Mouse (Mus musculus): Measurements from ENCODE around the gene Zbtb18. TPM values are rescaled to one million over a fixed set of nuclear protein-coding genes. Genes with fewer than 3 reads are reported as not detected.

The Zbtb18 gene
- polyA plus RNA-seq, 1 experiment from 2014 or later: 2.5 TPM

DNA sequence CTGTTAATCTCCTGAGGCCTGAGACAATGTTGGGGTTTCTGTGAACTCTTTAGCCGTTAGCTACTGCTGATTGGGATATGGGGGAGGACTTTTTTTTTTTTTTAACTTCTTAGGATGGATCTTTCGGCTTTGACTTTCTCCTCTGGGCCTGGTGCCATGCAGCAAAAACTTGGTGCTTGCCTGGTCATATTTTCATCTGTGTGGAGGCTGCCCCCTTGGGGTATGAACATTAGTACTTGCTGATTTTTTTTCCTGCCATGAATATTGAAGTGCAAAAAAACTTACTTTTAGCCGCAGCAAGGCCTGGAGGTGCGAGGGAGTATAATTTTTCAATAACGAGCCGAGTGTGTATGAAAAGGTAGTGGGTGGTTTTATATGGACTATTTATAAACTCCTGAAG lies 22.0 kb upstream of the Zbtb18 start:
- H3K4me3 ChIP-seq (ENCODE audit: control insufficient read depth in 1 of 2, insufficient read depth in 1 of 2, low read depth in 1 of 2, low read length in 2 of 2): no peak overlapping the region
- WGBS: 70% methylated on average over 6 of the region's 6 CpGs
- H3K4me2 ChIP-seq (ENCODE audit: low read length): no peak overlapping the region
- no peak overlapping the region for H3K27ac ChIP-seq (replicated peaks in 1 of 2; ENCODE audit: control insufficient read depth in 1 of 2, insufficient read depth in 1 of 2, low read depth in 2 of 2, low read length in 2 of 2)
- H3K36me3 ChIP-seq (ENCODE audit: control insufficient read depth, insufficient read depth, low read length): no peaks in the 10 kb centered on the region
- H3K9ac ChIP-seq (ENCODE audit: low read length): no peak overlapping the region
- no peaks in the 10 kb centered on the region for H3K4me1 ChIP-seq (ENCODE audit: control insufficient read depth in 2 of 2, insufficient read depth in 2 of 2, low read length in 2 of 2)
- no peaks in the 10 kb centered on the region for H3K9me3 ChIP-seq (ENCODE audit: control insufficient read depth, low read length)
- H3K27me3 ChIP-seq (ENCODE audit: control insufficient read depth, insufficient read depth, low read length): no peaks in the 10 kb centered on the region
- ATAC-seq (ENCODE audit: insufficient number of reproducible peaks, insufficient read depth, low FRiP score, low read depth): no peak

DNA sequence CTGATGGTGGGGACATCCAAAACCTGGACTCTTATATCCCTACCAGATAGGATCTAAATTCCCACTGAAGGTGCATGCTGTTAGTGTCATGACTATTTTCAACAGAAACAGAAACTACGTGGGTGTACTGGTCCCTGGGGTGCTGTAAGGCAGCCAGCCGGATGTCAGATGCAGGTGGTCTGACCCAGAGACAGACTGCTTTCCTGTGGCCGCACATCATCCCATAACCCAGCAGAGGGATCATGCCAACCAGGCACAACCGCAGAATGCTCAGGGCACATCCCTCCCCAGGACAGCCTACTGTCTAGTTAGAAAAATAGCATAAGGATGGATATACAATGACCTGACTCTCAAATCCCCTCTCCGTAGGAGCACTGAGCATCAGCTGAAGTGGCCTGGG lies 14.3 kb upstream of the Zbtb18 start:
- no peaks in the 10 kb centered on the region for H3K9me3 ChIP-seq (ENCODE audit: control insufficient read depth, low read length)
- H3K4me2 ChIP-seq (ENCODE audit: low read length): no peak overlapping the region
- H3K4me3 ChIP-seq (ENCODE audit: control insufficient read depth in 1 of 2, insufficient read depth in 1 of 2, low read depth in 1 of 2, low read length in 2 of 2): no peak overlapping the region
- no peak overlapping the region for H3K9ac ChIP-seq (ENCODE audit: low read length)
- H3K4me1 ChIP-seq (ENCODE audit: control insufficient read depth in 2 of 2, insufficient read depth in 2 of 2, low read length in 2 of 2): no peaks in the 10 kb centered on the region
- no peaks in the 10 kb centered on the region for H3K27me3 ChIP-seq (ENCODE audit: control insufficient read depth, insufficient read depth, low read length)
- H3K27ac ChIP-seq (replicated peaks in 1 of 2; ENCODE audit: control insufficient read depth in 1 of 2, insufficient read depth in 1 of 2, low read depth in 2 of 2, low read length in 2 of 2): no peak overlapping the region
- 72% methylated on average over 5 of the region's 5 CpGs for WGBS
- no peak for ATAC-seq (ENCODE audit: insufficient number of reproducible peaks, insufficient read depth, low FRiP score, low read depth)
- H3K36me3 ChIP-seq (ENCODE audit: control insufficient read depth, insufficient read depth, low read length): no peaks in the 10 kb centered on the region

- ATAC-seq (ENCODE audit: insufficient number of reproducible peaks, insufficient read depth, low FRiP score, low read depth): no peak
- no peaks in the 10 kb centered on the region for H3K27me3 ChIP-seq (ENCODE audit: control insufficient read depth, insufficient read depth, low read length)
- no peaks in the 10 kb centered on the region for H3K36me3 ChIP-seq (ENCODE audit: control insufficient read depth, insufficient read depth, low read length)
- no peak overlapping the region for H3K4me2 ChIP-seq (ENCODE audit: low read length)
- H3K27ac ChIP-seq (replicated peaks in 1 of 2; ENCODE audit: control insufficient read depth in 1 of 2, insufficient read depth in 1 of 2, low read depth in 2 of 2, low read length in 2 of 2): no peak overlapping the region
- no peak overlapping the region for H3K4me3 ChIP-seq (ENCODE audit: control insufficient read depth in 1 of 2, insufficient read depth in 1 of 2, low read depth in 1 of 2, low read length in 2 of 2)
- no peaks in the 10 kb centered on the region for H3K4me1 ChIP-seq (ENCODE audit: control insufficient read depth in 2 of 2, insufficient read depth in 2 of 2, low read length in 2 of 2)
- no peak overlapping the region for H3K9ac ChIP-seq (ENCODE audit: low read length)
- 73% methylated on average over 14 of the region's 14 CpGs for WGBS
- H3K9me3 ChIP-seq (ENCODE audit: control insufficient read depth, low read length): no peaks in the 10 kb centered on the region
Observed at GRCm38 (mm10) chr1:177428338-177428737, 13.8 kb upstream of the Zbtb18 start.

GRCm38 (mm10) chr1:177429067-177429466 lies 13.1 kb upstream of the Zbtb18 start:
- WGBS: 81% methylated on average over 4 of the region's 4 CpGs
- ATAC-seq (ENCODE audit: insufficient number of reproducible peaks, insufficient read depth, low FRiP score, low read depth): no peak
- Histone ChIP-seq H3K36me3 (ENCODE audit: control insufficient read depth, insufficient read depth, low read length) (no peaks in the 10 kb centered on the region), H3K4me2 (ENCODE audit: low read length) (no peak overlapping the region), H3K27me3 (ENCODE audit: control insufficient read depth, insufficient read depth, low read length) (no peaks in the 10 kb centered on the region), H3K9ac (ENCODE audit: low read length) (no peak overlapping the region), H3K27ac (replicated peaks in 1 of 2; ENCODE audit: control insufficient read depth in 1 of 2, insufficient read depth in 1 of 2, low read depth in 2 of 2, low read length in 2 of 2) (no peak overlapping the region), H3K4me1 (ENCODE audit: control insufficient read depth in 2 of 2, insufficient read depth in 2 of 2, low read length in 2 of 2) (no peaks in the 10 kb centered on the region), H3K4me3 (ENCODE audit: control insufficient read depth in 1 of 2, insufficient read depth in 1 of 2, low read depth in 1 of 2, low read length in 2 of 2) (no peak overlapping the region), H3K9me3 (ENCODE audit: control insufficient read depth, low read length) (no peaks in the 10 kb centered on the region)

DNA sequence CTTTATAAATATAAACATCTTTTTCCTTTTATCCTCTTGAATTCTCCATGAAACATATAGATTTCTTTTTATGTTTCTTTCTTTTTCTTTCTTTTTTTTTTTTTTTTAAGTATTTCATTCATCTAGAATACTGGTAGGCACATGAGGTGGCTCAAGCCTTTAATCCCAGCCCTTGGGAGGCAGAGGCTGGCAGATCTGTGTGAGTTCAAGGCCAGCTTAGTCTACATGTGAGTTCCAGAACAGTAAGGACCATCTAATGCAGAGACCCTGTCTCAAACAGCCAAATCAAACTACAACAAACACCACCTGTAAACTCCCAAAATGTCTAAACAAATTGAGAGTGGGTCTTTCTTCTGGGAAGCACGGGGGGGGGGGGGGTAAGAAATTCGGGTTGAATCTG lies 1.7 kb upstream of the Zbtb18 start:
- Histone ChIP-seq H3K27me3 (ENCODE audit: control insufficient read depth, insufficient read depth, low read length) (no peaks in the 10 kb centered on the region), H3K4me3 (ENCODE audit: control insufficient read depth in 1 of 2, insufficient read depth in 1 of 2, low read depth in 1 of 2, low read length in 2 of 2) (no peak overlapping the region; a peak in 1 of 4 replicates), H3K27ac (replicated peaks in 1 of 2; ENCODE audit: control insufficient read depth in 1 of 2, insufficient read depth in 1 of 2, low read depth in 2 of 2, low read length in 2 of 2) (no peak overlapping the region), H3K36me3 (ENCODE audit: control insufficient read depth, insufficient read depth, low read length) (no peaks in the 10 kb centered on the region), H3K9me3 (ENCODE audit: control insufficient read depth, low read length) (no peaks in the 10 kb centered on the region), H3K4me1 (ENCODE audit: control insufficient read depth in 2 of 2, insufficient read depth in 2 of 2, low read length in 2 of 2) (peaks cover 5 to 23% of the 10 kb centered on the region in 2 experiments; a peak in 3 of 4 replicates), H3K4me2 (ENCODE audit: low read length) (peak overlapping the region; percentile 83), H3K9ac (ENCODE audit: low read length) (no peak overlapping the region; the same call in 1 of the 2 replicates)
- no peak for ATAC-seq (ENCODE audit: insufficient number of reproducible peaks, insufficient read depth, low FRiP score, low read depth)
- WGBS: 0% methylated on average over 2 of the region's 2 CpGs

DNA sequence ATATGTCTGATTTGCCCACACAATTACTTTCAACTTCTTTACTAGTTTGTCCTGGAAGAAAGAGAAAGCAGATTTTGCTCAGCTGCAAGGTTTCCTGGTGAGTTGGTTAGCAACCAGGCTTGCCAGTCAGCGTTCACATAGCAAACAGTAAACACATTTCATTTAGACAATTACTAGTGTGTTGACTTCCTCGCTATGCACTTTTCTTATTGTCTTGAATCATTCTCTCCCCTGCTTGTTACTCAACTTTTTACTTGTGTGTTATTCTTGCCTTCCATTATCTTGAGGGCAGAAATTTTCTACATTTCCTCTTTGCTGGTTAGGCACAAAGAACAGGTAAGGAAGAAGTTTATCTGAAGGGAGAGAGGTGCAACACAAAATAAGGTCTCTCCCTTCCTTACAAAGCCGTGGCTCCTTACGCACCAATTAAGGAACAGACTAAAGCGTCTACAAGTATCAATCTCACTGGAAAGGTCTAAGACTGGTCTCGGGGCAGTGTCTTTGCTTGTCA lies 1.1 kb upstream of the Zbtb18 start:
- WGBS: under 1% methylated on average over 6 of the region's 6 CpGs
- no peak for ATAC-seq (ENCODE audit: insufficient number of reproducible peaks, insufficient read depth, low FRiP score, low read depth)
- H3K27ac ChIP-seq (replicated peaks in 1 of 2; ENCODE audit: control insufficient read depth in 1 of 2, insufficient read depth in 1 of 2, low read depth in 2 of 2, low read length in 2 of 2): peak overlapping the region; percentile 93 to 98

DNA sequence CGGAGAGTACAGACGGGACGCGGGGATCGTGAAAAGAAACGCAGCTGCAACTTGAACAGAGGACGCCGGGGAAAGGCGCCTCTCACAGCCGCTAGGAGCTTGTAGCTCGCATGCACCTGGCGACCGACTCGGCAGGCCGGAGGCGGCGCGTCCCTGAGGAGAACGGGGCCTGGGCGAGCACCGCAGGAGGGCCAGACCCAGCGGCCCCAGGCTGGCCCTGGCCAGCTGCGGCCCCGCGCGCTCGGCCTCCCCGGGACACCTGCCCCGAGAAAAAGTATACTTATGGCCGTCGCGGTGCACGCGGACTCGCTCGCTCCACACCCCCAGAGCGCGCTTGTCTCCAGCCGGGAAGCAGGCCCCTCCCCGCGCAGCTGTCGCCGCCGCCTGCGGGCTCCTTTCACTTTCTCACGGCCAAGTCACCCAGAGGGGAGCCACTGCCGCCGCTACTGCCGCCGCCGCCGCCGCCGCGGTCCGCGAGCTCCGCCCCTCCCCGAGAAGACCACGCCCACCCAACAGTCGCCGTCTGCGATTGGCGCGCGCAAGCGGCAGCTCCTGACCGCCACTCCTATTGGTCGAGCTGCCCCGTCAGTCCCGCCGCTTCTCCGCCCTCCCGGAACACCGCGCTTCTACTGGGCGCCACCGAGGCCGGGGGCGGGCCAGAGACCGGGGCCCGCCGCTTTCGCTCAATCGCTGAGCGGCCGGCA lies 507 bp upstream of the Zbtb18 start:
- Histone ChIP-seq H3K9me3 (ENCODE audit: control insufficient read depth, low read length) (no peaks in the 10 kb centered on the region), H3K4me1 (ENCODE audit: control insufficient read depth in 2 of 2, insufficient read depth in 2 of 2, low read length in 2 of 2) (peaks cover 5 to 28% of the 10 kb centered on the region in 2 experiments; a peak in 3 of 4 replicates), H3K36me3 (ENCODE audit: control insufficient read depth, insufficient read depth, low read length) (no peaks in the 10 kb centered on the region), H3K27ac (replicated peaks in 1 of 2; ENCODE audit: control insufficient read depth in 1 of 2, insufficient read depth in 1 of 2, low read depth in 2 of 2, low read length in 2 of 2) (peak overlapping the region; percentile 93 to 98), H3K9ac (ENCODE audit: low read length) (peak overlapping the region; percentile 90), H3K27me3 (ENCODE audit: control insufficient read depth, insufficient read depth, low read length) (no peaks in the 10 kb centered on the region), H3K4me2 (ENCODE audit: low read length) (peak overlapping the region; percentile 83), H3K4me3 (ENCODE audit: control insufficient read depth in 1 of 2, insufficient read depth in 1 of 2, low read depth in 1 of 2, low read length in 2 of 2) (peak overlapping the region; percentile 72 to 82)
- ATAC-seq (ENCODE audit: insufficient number of reproducible peaks, insufficient read depth, low FRiP score, low read depth): peak; percentile 99
- under 1% methylated on average over 84 of the region's 87 CpGs for WGBS

More for the DNA sequence above, 1.1 kb upstream of the Zbtb18 start:
- Histone ChIP-seq H3K27me3 (ENCODE audit: control insufficient read depth, insufficient read depth, low read length) (no peaks in the 10 kb centered on the region), H3K9me3 (ENCODE audit: control insufficient read depth, low read length) (no peaks in the 10 kb centered on the region), H3K36me3 (ENCODE audit: control insufficient read depth, insufficient read depth, low read length) (no peaks in the 10 kb centered on the region), H3K4me3 (ENCODE audit: control insufficient read depth in 1 of 2, insufficient read depth in 1 of 2, low read depth in 1 of 2, low read length in 2 of 2) (peak overlapping the region; percentile 72 to 82), H3K9ac (ENCODE audit: low read length) (peak overlapping the region; percentile 90), H3K4me1 (ENCODE audit: control insufficient read depth in 2 of 2, insufficient read depth in 2 of 2, low read length in 2 of 2) (peaks cover 5 to 28% of the 10 kb centered on the region in 2 experiments; a peak in 3 of 4 replicates), H3K4me2 (ENCODE audit: low read length) (peak overlapping the region; percentile 83)

Measured in heart, embryonic 14.5 days (tissue).